Mouse (Mus musculus) midbrain, embryonic 12.5 days (tissue): ENCODE results near the gene Olfr434. TPM values are rescaled to one million over a fixed set of nuclear protein-coding genes. Genes with fewer than 3 reads are reported as not detected.
"Not testable (repeated sequence)": the region's sequence is repeated elsewhere in the genome, so short reads cannot be mapped to it uniquely, and the experiment has no call there.

Source experiments
- ATAC-seq: fragments of 200-750 bp; cut with Nextera tagmentation; 2 replicates; pipeline ENCODE4 v1.8.0; 2017; ENCODE audit warnings: low read depth, moderate TSS enrichment, moderate library complexity; ENCODE audit not compliant: low FRiP score
- H3K27ac ChIP-seq: fragments of 300-500 bp; sonication (generic); replicated peaks from 2 replicates; pipeline ENCODE4 v1.5.1; 2016; ENCODE audit warnings: mild to moderate bottlenecking
- H3K27me3 ChIP-seq: fragments of 300-500 bp; sonication (generic); 2 replicates; pipeline ENCODE4 v1.6.1; 2016; ENCODE audit warnings: mild to moderate bottlenecking
- H3K36me3 ChIP-seq: fragments of 300-500 bp; sonication (generic); 2 replicates; pipeline ENCODE4 v1.6.1; 2016
- H3K4me1 ChIP-seq: fragments of 300-500 bp; sonication (generic); 2 replicates; pipeline ENCODE4 v1.6.1; 2016
- H3K4me2 ChIP-seq: fragments of 300-500 bp; sonication (generic); replicated peaks from 2 replicates; pipeline ENCODE4 v1.6.1; 2016; ENCODE audit warnings: mild to moderate bottlenecking, moderate library complexity
- H3K4me3 ChIP-seq: fragments of 300-500 bp; sonication (generic); 2 replicates; pipeline ENCODE4 v1.5.1; 2016; ENCODE audit warnings: mild to moderate bottlenecking
- H3K9ac ChIP-seq: fragments of 300-500 bp; sonication (generic); replicated peaks from 2 replicates; pipeline ENCODE4 v1.6.1; 2016; ENCODE audit warnings: mild to moderate bottlenecking, moderate library complexity
- H3K9me3 ChIP-seq: fragments of 300-500 bp; sonication (generic); 2 replicates; pipeline ENCODE4 v1.6.1; 2016; ENCODE audit warnings: mild to moderate bottlenecking
- WGBS: fragments of 180-500 bp; shearing (Covaris S2); methylation state at CpG from one replicate; pipeline ENCODE4 v1.1.7; 2016; 5-methylcytosine and 5-hydroxymethylcytosine counted together
- polyA plus RNA-seq: library from polyadenylated mRNA; unstranded; fragments of >200 nt; fragmentation: Nextera tagmentation; extraction: Ambion mirVana; gene quantifications from 2 replicates; pipeline ENCODE4 v1.2.1, GENCODE M21; 2016

Gene Olfr434
- polyA plus RNA-seq = not detected in 2 replicates

DNA sequence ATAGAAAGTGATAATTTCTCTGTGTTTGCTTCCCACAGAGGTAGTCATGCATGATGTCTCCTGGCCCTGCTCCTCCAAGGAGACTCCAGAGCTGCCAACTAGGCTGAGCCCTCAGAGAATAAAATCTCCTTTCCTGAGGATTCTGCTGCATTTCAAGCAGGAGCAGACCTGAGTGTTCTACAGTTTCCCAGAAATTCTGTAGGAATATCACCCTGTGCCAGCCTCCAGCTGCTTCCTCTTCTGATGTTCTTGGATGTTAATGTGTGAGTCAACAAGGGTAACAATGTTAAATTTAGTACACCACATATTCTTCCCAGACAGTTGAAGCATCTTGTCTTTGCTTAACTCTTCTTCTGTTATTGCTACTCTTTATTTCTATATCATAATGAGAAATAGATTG is at the start of gene Olfr434:
Olfr434 (plus strand) TSS at position 149 of the 400 bp plus-strand sequence.
- not testable (repeated sequence) for H3K36me3 ChIP-seq, ATAC-seq, H3K9ac ChIP-seq, H3K4me1 ChIP-seq, H3K4me2 ChIP-seq, H3K4me3 ChIP-seq, H3K9me3 ChIP-seq, H3K27me3 ChIP-seq, H3K27ac ChIP-seq

DNA sequence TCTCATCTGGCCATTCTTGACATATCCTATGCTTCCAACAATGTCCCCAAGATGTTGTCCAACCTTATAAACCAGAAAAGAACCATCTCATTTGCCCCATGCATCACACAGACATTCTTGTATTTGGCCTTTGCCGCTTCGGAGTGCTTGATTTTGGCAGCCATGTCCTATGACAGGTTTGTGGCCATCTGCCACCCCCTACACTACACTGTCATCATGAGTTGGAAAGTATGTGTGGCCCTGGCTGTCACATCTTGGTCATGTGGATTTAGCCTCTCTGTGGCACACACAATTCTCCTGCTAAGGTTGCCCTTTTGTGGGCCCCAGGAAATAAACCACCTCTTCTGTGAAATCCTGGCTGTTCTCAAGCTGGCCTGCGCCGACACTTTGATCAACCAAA is 45.6 kb upstream of the Olfr434 start:
- WGBS = 97% methylated on average over 4 of the region's 4 CpGs
- no peak overlapping the region for H3K27ac ChIP-seq
- no peaks in the 10 kb centered on the region for H3K27me3 ChIP-seq
- no peak for ATAC-seq
- H3K36me3 ChIP-seq = no peaks in the 10 kb centered on the region
- no peaks in the 10 kb centered on the region for H3K9me3 ChIP-seq
- no peak overlapping the region for H3K4me2 ChIP-seq
- H3K4me3 ChIP-seq = no peak overlapping the region
- H3K9ac ChIP-seq = no peak overlapping the region
- H3K4me1 ChIP-seq = no peaks in the 10 kb centered on the region

DNA sequence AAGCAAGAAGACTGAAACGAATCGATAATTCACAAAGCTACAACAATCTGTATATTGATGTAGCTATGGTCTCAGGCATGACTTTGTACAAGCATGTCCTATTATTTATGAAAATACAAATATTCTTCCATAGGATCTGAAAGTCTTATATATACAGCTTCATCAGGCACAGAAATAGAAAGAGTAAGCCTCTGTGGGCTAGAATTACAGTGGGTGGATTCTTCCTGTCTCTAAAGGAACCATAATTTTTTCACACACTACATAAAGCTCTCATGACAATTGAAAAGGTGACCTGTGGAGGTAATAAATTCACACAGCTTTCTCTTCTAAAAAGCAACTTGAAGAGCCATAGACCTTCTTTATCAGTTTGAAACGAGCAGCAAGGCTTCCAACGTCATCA is 41.0 kb upstream of the Olfr434 start, which contains the start of gene Olfr13:
Olfr13 (plus strand) TSS at position 301 of the 400 bp plus-strand sequence.
- WGBS = 85% methylated on average over 4 of the region's 4 CpGs
- Histone ChIP-seq H3K9me3 (no peaks in the 10 kb centered on the region), H3K27me3 (no peaks in the 10 kb centered on the region), H3K4me1 (no peaks in the 10 kb centered on the region), H3K9ac (no peak within 1 kb of the TSS), H3K4me2 (no peak within 1 kb of the TSS), H3K27ac (no peak within 1 kb of the TSS), H3K4me3 (no peak within 1 kb of the TSS), H3K36me3 (no peaks in the 10 kb centered on the region)
- no peak for ATAC-seq

DNA sequence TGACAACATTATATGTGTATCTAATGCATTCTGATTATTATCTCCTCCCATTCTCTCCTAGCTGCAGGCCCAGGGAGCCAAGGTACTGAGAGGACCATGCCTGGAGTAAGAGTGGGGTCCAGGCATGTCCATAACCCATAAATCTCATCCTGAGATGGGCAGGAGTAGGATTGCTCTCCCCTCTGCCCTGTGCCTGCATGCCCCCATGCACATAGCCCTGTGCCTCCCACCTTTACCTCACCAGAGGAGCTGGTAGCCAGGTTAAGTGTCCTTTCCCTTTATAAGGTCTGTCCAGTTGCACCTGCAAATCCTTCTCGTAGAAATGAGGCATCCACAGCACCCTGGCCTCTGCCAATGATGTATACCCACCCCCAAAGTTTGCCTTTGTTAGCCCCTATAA is 34.7 kb upstream of the Olfr434 start:
- Histone ChIP-seq H3K9ac (no peak overlapping the region), H3K4me2 (no peak overlapping the region), H3K36me3 (no peaks in the 10 kb centered on the region), H3K4me3 (no peak overlapping the region), H3K27ac (no peak overlapping the region), H3K4me1 (no peaks in the 10 kb centered on the region), H3K27me3 (no peaks in the 10 kb centered on the region), H3K9me3 (no peaks in the 10 kb centered on the region)
- no peak for ATAC-seq
- WGBS = 61% methylated on average over 1 of the region's 1 CpGs

DNA sequence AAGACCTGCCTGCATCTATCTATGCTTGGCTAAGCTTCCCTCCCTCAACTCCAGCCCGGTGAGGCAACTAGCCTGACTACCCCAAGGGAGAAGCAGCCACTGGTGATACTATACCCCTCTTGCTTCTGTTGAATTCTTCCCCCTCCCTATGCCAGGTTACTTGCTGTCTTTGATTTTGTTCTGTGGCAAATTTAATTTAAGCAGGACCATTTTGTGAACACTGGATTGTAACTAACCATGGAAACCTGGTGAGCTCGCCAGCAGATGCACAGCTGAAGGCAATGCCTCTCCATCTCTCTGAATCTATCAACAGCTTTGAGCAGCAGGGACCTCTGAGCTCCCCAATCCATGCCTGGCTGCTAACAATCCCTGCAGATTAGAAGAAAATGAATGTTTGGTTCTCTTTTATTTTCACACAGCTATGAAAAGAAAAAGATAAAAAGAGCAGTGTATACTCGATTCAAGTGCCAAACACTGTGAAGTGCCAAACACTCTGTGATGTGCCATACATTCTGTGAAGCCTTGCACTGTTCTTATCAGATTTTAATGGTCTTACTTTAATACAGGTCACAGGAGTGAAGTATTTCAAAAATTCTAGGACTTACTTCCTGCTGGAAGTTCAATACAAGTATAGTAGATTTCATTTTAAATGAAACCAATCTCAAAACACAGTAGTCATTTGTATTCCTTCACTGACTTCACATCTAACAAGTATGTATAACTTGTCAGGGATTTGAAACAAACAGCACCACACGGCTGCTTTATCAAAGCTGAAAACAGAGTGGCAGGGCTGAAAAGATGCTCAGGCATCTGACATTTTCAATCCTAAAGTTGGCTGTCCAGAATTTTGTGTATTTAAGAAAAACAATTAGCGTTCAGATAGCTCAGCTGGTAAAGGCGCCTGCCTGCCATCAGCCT is 34.0 kb upstream of the Olfr434 start:
- Histone ChIP-seq H3K4me2 (no peak overlapping the region), H3K36me3 (no peaks in the 10 kb centered on the region), H3K4me3 (no peak overlapping the region), H3K27ac (no peak overlapping the region), H3K27me3 (no peaks in the 10 kb centered on the region), H3K9ac (no peak overlapping the region), H3K4me1 (no peaks in the 10 kb centered on the region), H3K9me3 (no peaks in the 10 kb centered on the region)
- ATAC-seq = peak; percentile 60
- WGBS = 58% methylated on average over 6 of the region's 6 CpGs

DNA sequence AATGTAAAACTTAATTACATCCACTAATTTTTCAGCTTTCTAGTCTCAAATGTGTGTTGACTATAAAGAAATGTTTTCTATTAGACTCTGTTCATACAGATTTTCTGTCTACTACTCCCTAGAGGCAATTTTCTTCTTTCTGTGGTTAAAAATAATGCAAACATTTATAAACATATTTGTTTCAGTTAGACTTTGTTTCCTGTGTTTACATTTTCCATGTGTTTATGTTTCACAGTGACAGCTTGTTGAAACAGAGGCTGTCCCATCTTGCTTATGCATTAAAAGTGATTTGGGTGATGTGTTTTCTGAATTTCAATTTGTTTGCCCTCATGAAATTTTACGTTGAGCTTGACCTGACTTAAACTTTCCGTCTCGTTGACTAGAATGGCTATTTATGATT is 21.8 kb upstream of the Olfr434 start:
- no peak overlapping the region for H3K4me3 ChIP-seq
- H3K36me3 ChIP-seq = no peaks in the 10 kb centered on the region
- H3K27ac ChIP-seq = no peak overlapping the region
- H3K4me2 ChIP-seq = no peak overlapping the region
- no peaks in the 10 kb centered on the region for H3K4me1 ChIP-seq
- H3K27me3 ChIP-seq = no peaks in the 10 kb centered on the region
- WGBS = 86% methylated on average over 3 of the region's 3 CpGs
- H3K9ac ChIP-seq = no peak overlapping the region
- ATAC-seq = no peak
- H3K9me3 ChIP-seq = no peaks in the 10 kb centered on the region

DNA sequence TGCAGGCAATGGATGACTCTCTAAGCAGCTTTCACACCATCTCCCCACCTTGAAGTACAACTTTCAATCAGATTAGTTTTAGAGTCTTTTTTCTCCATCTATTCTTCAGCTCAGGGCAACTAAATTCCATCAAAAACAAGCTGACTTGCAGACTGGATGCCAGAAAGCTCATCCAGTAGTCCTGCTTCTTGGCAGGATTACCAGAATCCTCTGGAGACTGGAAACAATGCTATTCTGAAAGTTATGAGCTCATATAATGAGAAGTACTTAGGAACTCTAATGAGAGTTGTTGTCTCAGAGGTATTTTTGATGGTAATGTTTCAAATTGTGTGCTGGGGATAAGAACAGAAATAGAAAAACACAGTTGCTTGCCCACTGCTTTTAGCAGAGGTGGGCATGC is 16.0 kb upstream of the Olfr434 start, which contains the start of gene Olfr435:
Olfr435 (plus strand) TSS at position 366 of the 400 bp plus-strand sequence.
- H3K4me1 ChIP-seq = no peaks in the 10 kb centered on the region
- H3K36me3 ChIP-seq = no peaks in the 10 kb centered on the region
- no peak within 1 kb of the TSS for H3K4me2 ChIP-seq
- H3K9ac ChIP-seq = no peak within 1 kb of the TSS
- no peak within 1 kb of the TSS for H3K27ac ChIP-seq
- ATAC-seq = no peak
- no peaks in the 10 kb centered on the region for H3K9me3 ChIP-seq
- H3K4me3 ChIP-seq = no peak within 1 kb of the TSS
- H3K27me3 ChIP-seq = no peaks in the 10 kb centered on the region

DNA sequence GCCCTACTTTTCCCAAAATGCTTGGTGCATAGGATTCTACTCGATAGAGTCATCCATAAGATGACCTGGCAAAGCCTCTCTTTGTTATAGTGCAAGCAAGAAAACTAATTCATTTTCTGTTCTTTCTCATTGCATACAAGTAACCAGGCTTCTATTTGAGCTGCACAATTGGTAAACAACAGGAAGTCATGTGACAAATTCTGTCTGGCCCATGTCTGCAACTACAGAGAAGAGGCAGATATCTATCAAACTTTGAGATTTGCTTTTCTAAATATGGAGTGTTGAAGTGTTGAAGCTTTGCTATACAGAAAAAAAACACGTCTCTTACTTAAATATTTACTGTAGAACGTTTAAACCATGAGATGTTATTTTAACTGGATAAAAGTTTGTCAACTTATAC is 14.7 kb upstream of the Olfr434 start:
- Histone ChIP-seq H3K4me2 (no peak overlapping the region), H3K9me3 (no peaks in the 10 kb centered on the region), H3K4me3 (no peak overlapping the region), H3K27me3 (no peaks in the 10 kb centered on the region), H3K36me3 (no peaks in the 10 kb centered on the region), H3K9ac (no peak overlapping the region), H3K27ac (no peak overlapping the region), H3K4me1 (no peaks in the 10 kb centered on the region)
- no peak for ATAC-seq
- 84% methylated on average over 3 of the region's 3 CpGs for WGBS

DNA sequence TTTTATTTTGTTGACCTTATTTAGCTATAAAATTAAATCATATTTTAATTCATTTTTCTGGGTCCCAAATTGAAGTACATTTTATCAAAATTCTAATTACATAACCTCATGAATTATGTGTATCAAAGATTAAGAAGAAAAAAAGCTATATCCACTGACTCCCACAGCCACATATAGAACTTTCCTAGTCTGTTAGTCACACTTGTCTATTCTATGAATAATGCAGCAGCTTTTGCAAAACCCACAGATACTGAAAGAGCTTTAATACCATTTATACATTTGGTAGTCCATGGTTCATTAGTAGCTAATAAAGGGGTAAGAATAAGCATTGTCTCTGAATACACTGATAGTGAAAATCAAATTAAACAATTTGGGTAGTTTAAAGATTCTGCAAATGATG is 10.0 kb upstream of the Olfr434 start:
- Histone ChIP-seq H3K27ac (no peak overlapping the region), H3K4me1 (no peaks in the 10 kb centered on the region), H3K36me3 (no peaks in the 10 kb centered on the region), H3K9ac (no peak overlapping the region), H3K27me3 (no peaks in the 10 kb centered on the region), H3K4me3 (no peak overlapping the region), H3K4me2 (no peak overlapping the region), H3K9me3 (no peaks in the 10 kb centered on the region)
- no peak for ATAC-seq

DNA sequence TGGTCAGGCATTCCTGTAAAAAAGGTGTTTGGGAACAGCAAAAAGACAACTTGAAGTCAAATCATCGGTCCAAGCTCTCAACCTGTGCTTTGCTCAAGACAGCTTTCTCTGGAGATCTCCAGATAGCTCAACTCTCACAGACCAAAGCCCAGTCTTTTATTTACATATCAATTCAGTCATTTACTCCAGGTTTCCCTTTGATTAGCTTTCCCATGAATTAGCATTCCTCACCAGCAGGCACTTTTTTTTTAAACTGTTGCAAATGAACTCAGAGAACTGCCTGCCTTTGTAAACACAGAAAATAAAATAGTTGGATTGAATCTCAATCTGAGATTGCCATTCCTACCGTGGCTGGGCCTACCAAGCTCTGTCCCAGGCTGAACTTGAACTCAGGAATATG is 7.5 kb upstream of the Olfr434 start:
- Histone ChIP-seq H3K9me3 (no peaks in the 10 kb centered on the region), H3K4me1 (no peaks in the 10 kb centered on the region), H3K9ac (no peak overlapping the region), H3K36me3 (no peaks in the 10 kb centered on the region), H3K27me3 (no peaks in the 10 kb centered on the region), H3K27ac (no peak overlapping the region), H3K4me2 (no peak overlapping the region), H3K4me3 (no peak overlapping the region)
- 47% methylated on average over 2 of the region's 2 CpGs for WGBS
- no peak for ATAC-seq

DNA sequence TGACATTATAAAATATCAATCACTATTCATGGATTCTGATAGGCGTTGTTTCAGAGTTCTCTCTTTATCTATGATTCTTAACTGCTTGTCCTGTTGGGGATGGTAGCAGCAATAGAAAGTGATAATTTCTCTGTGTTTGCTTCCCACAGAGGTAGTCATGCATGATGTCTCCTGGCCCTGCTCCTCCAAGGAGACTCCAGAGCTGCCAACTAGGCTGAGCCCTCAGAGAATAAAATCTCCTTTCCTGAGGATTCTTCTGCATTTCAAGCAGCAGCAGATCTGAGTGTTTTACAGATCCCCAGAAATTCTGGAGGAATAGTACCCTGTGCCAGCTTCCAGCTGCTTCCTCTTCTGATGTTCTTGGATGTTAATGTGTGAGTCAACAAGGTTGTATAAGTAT is 18.4 kb downstream of the Olfr434 start, which contains the start of gene Olfr47:
Olfr47 (plus strand) TSS at position 275 of the 400 bp plus-strand sequence.
- not testable (repeated sequence) for H3K9ac ChIP-seq, H3K27ac ChIP-seq, H3K4me3 ChIP-seq, ATAC-seq, H3K36me3 ChIP-seq, H3K9me3 ChIP-seq, H3K27me3 ChIP-seq, H3K4me2 ChIP-seq, H3K4me1 ChIP-seq
- WGBS = 88% methylated on average over 1 of the region's 1 CpGs

DNA sequence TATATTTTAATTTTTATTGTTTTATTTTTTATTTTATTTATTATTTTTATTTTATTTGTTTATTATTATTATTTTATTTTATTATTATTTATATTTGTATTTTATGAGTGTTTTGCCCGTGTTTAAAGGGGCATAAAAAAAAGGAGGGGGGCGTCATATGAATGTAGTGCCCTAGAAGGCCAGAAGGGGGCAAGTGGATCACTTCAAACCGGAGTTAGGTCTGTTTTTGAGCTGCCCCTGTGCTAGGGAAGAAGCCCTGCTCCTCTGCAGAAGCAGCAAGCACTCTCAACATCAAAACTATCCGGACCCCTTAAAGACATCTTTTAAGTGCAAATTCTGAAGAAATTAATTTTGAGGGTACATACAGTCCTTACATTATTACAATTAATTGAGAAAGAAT is 29.2 kb downstream of the Olfr434 start:
- Histone ChIP-seq H3K9me3 (no peaks in the 10 kb centered on the region), H3K9ac (no peak overlapping the region), H3K4me2 (no peak overlapping the region), H3K36me3 (no peaks in the 10 kb centered on the region), H3K4me1 (no peaks in the 10 kb centered on the region), H3K4me3 (no peak overlapping the region), H3K27me3 (no peaks in the 10 kb centered on the region), H3K27ac (no peak overlapping the region)
- ATAC-seq = peak; percentile 62; the same call in 1 of the 2 replicates
- WGBS = 15% methylated on average over 4 of the region's 4 CpGs
